Mouse (Mus musculus) WW6 (cell line): ENCODE measurements around the gene Mlh3.

Source experiments
- DNase-seq: peaks from one replicate; pipeline ENCODE4 v3.0.0-alpha.2; 2013; ENCODE audit warnings: low read depth, low spot score

Gene Mlh3

DNA sequence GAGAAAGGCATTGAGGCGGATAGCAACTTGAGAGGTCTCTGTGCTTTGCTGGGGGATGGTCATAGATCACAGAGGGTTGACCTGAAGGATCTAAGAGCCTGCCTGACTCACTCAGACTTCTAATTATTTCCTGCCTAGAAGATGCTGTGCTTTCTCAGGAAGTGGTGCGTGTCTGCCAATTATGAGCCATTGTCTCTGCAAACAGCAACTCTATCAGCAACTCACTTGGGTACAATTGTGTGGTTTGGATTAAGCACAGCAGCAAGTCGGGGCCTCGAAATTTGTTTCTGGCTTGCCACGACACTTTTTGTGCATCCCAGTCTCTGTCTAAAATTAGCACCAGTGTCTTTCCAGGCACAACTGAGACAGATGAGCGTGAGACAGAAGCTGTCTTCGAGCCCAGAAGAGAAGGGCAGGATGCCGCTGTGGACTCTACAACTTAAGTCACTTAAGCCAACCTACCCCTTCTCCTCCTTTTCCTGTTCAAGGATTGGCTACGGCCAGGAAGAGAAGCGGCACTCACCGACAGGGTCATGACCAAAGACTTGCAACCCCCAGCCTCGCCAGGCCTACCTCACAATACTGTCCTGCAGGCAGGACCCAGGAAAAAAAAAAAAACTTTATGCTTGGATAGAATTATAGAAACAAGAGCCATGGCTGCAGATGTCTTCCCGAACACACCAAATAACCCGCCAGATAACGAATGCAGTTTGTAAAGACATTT is 42.4 kb downstream of the Mlh3 start:
- DNase-seq = no peak

DNA sequence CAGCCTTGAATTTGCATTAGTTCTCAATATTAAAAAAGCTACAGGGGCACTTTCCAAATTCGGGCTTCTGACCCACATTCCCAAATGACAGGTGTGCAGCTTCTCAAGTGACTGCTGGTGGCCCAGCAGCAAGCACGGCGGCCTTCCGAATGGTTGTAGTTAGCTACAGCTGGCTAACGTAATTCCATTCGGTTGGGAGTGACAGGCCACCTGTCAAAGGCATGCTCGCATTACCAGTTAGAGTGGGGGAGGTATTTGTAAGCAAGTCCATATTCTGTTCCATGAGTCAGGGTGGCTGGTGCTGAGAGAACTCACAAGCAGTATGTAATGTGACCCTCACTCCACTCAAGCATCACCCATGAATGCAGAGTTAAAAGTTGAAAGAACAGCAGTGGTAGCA is 43.2 kb downstream of the Mlh3 start:
- no peak for DNase-seq

DNA sequence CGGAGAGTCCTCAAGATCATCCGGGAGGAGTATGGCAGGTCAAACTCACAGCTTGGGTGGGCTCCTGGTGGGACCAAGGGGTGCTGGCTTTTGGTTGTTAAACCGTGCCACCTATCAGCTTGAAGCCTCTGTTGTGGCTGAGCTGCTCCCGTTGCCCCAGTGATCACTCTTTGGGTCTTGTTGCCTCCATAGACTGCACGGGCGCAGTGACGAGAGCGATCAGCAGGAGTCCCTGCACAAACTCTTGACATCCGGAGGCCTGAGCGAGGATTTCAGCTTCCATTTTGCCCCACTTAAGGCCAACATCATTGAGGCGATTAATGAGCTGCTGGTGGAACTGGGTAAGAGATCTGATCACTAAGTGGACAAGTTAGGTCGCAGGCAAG is 50.5 kb downstream of the Mlh3 start:
- no peak for DNase-seq

DNA sequence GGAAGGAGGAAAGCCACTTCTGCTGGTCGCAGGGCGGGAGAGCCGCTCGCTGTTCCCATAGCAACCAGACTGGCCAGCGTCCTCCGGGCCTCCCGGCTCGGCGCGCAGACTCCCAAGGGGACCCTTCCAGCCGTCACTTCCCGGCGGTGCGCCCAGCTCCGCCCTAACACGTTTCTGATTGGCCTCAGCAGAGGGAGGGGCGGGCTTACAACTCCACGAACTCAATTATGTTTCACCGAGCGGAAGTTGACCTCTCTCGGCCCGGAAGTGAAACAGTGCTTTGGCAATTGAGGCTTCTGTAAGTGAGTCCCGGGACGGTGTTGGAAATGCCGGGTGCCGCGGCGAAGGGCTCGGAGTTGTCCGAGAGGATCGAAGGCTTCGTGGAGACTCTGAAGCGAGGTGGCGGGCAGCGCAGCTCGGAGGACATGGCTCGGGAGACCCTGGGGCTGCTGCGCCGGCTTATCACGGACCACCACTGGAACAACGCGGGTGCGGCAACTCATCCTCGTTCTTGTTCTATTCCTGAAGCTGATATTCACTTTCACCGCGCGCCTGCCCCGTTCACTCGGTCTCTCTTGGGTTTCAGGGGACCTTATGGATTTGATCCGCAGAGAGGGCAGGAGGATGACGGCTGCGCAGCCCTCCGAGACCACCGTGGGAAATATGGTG is 51.0 kb downstream of the Mlh3 start, which contains the start of gene Eif2b2:
Gene Eif2b2, plus strand, starts transcription at position 246 of the 669 bp plus-strand sequence.
- peak; percentile 92 for DNase-seq

DNA sequence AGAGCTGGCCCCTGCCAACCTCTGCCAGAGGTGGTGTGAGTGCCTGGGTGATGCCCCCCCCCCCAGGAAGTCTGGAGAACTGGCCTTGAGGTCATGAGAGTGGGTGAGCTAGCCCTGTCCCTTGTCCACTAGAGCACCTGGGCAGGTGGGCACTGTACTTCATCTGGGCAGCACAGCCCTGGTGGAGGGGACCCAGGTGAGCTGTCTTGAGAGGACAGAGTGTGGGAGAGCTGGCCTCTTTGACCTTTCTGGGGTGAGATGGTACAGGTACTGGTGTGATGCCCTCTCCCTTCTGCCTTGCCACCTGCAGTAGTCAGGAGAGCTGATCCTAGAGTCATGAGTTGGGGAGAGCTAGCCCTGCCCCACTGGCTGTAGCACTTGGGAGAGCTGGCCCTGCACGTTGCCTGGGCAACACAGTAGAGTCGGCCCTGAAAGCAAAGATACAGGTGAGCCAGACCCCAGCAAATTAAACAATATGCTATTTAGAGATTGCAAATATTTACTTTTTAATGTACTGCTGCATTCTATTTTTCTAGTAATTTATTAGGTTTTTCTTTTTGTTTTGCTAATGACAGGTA is 52.6 kb downstream of the Mlh3 start:
- no peak for DNase-seq

DNA sequence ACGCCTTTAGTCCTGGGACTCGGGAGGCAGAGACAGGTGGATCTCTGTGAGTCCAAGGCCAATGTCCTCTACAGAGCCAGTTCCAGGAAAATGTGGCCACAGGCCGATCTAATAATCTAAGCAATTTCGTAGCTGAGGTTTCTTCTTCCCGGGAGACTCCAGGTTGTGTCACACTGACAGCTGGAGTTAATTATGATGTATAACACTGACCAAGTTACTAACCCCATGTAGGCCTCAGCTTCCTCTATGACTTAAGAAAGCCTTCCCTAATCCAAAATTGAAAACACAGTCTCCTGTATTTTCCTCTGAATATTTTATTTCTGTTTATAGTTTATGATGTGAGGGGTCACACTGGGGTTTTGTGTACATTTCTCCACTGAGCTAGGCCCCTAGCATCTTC is 55.4 kb downstream of the Mlh3 start:
- DNase-seq = no peak

DNA sequence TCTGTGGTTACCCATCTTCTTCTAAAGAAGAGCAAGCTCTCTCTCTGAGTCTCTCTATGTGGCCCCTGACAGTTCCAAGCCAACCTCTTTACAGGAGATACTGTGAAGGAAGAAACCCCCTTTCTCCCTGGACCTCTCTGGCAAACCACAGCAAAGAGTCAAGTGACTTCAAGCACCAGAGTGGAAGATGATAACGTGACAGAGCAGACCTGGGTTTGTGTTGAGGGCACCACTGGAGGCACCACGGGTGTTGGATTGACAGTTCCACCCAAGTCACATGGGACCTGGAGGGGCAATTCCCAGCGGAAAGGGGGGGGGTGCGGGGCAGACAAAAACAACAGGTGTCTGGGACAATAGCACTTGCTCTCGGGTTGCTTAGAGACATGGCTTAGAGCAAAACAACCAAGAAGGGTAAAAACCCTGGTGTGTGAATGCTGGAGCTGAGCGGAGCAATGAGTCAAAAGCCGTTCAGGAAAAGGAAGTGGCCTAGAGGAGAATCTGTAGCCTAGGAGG is 61.7 kb downstream of the Mlh3 start:
- no peak for DNase-seq

DNA sequence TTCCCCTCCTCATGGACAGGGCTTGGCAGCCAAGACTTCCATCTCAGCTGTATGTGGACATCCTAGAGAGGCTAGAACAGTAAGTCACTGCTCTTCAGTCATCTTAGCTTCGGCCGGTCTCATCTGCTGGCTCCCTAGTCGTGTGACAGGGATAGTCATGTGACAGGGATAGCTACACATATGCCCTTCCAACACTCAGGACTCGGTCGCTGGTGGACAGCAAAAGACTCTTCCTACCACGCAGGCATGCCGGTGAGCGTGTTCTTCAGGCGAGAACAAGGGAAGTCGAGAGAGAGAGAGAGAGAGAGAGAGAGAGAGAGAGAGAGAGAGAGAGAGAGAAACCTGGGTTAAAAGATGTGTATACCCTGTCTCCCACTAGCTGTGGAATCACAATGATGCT is 65.0 kb downstream of the Mlh3 start:
- no peak for DNase-seq

DNA sequence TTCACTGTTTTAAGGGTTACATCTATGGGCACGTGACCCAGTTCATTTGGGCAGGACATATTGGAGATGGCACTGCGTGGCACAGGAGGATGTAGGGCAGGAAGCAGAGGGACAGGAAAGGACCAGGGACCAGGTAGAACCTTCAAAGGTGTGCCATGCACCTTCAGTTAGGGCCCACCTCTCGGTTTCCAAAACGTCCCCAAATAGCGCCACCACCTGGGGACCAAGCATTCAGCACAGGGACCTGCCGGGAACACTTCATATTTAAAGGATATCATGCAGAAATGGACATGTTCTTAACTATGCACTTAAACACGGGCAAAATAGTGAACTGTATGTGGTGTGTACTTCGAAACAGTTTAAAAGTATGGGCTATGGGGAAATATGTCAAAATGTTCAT is 66.3 kb downstream of the Mlh3 start:
- no peak for DNase-seq

DNA sequence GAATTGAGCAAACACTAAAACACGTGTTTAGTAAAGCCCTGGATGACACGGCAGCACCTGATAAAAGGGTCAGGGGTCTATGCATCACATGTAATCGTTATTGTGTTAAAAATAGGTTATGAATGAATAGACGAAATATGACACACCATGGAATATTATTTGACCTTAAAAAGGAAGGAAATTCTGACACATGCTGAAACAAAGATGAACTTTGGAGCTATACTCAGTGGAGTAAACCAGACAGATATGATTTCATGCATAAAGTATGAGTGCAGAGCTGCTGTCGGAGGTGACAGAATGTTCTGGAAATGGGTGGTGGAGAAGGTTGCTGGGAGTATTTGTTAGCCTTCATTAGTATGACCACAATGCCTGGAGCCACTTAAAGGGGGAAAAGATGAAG is 66.7 kb downstream of the Mlh3 start:
- DNase-seq = no peak

DNA sequence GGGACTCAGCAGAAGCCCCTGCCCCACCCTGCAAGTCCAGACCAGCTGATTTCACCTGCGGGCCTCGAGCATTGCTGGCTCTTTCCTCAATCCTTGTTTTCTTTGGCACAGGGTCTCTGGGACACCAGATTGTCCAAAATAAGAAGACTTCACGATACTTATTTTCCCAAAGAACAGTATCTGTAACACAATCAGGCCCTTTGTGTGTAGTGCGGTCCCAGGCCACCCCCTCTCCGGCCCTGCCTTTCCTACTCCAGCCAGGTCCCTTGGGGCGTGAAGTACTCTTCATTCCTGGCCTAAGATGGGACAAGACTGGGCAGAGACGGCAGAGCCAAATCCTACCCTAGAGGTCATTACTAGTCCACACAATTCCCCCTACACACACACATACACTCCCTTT is 68.2 kb downstream of the Mlh3 start:
- no peak for DNase-seq

DNA sequence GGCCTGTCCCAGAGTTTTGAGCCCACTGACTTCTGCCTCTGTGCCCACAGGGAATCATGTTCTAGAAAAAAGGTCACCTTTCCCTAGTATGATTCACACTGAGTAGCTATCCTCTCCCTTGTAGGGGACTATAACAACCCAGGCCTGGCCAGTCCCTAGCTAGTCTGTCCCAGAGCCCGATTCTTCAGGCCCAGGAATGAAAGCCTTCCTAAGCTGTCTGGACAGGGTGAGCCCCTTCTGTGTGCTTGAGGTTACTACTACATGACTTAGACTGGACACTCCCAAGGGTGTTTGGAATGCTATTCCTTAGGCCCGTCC is 68.6 kb downstream of the Mlh3 start:
- no peak for DNase-seq

DNA sequence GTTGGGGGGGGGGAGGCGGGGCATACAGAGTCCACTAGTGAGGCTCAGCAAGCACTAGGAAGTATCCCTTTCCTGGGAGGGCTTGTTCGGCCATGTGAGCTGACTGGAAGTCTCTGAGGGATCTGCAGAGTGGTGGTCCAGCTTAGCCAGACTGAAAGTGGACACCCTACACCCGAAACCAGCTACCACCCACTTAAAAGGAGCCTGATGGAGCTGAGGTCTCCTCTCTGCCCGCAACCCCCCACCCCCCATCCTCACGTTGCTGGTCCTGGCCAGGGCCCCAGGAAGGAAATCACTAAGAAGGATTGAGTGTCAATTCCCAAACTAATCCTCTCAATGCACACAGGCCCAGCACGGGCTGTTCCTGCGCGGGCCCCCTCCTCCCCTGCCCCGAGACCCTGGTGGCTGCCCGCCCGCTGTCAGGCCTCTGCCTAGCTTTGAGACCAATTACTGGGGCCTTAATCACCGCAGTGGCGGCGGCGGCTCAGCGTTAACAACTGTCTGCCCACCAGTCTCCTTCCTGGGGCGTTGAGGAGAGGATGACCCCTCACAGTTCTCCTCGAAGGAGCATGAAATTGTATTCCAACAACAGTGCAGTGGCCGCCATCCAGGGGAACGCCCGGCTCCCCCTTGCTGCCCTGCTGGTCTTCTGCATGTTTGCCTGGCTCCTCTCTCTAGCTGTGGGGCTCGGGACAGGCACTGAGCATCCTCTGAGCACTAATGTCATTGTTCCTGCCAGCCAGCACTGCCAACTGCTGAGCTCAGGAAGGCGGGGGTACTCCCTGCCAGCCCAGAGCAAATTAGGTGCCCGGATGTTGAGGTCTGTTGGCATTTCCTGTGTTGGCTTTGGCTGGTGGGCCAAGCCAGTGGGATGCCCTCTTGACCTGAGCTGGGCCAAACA is 69.2 kb downstream of the Mlh3 start:
- no peak for DNase-seq

DNA sequence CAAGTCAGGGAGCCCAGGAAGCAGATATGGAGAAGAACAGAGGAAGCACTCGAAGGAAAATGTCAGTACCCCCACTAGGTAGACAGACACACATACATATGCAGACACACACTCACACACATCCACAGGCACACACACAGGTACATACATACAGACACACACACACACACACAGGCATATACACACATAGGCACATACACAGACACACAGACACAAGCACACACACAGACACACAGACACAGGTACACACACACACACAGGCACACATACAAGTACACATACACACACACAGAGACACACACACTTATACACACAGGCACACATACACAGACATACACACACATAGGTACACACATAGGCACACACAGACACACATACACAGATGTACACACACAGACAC is 70.4 kb downstream of the Mlh3 start:
- no peak for DNase-seq

DNA sequence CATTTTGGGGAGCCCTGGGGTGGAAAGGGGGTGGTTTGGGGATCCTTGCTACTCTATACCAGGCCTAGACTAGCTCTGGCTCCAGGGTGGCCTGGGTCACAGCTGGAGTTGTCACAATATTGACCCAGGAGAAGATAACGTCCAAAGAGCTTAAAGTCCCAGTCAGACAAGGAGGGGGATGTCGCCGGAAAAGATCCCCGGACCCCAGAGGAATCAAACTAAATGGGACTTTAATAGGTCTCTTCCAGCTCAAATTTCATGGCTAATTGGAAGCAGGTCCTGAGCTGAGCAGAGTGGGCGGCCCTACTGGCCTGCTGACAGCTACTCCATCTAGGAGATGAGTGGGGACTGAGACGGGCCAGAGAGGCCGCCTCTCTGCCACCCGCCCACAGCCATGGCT is 72.5 kb downstream of the Mlh3 start:
- no peak for DNase-seq

DNA sequence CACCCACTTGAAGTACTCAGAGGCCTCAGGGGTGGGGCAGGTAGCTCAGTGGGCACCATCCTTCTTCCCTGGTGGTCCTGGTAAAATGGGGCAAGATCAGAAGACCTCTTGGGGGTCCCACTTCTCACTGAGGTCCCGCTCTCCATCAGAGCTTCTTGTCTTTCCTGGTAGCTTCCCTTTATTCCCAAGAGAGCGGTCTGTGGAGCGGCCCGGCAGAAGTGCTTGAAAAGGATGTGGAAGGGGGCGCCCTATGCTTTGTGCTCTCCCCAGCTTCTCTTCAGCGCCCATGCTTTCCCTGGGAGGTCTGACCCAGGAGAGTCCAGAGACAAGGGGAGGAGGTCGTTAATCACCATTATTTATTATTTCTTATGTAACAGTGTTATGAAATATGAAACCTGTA is 73.0 kb downstream of the Mlh3 start:
- DNase-seq = no peak

DNA sequence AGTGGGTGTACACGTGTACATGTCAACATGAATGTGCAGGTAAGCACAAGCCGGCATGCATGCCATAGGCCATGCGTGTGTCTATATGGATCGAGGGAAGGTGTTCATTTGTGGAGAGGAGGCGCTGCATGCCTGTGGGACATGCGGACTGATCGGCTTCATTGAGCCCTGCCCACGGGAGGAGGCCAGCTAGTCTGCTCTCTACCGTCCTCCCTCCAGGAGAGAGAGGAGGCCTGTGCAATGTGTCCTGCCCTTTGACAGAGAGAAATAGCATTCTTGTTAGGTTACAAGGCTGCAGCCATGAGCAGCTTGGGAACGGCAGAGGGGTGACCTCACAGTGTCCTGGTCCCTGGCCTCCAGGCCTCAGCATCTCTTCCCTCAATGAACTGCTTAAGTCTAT is 74.2 kb downstream of the Mlh3 start:
- DNase-seq = no peak

DNA sequence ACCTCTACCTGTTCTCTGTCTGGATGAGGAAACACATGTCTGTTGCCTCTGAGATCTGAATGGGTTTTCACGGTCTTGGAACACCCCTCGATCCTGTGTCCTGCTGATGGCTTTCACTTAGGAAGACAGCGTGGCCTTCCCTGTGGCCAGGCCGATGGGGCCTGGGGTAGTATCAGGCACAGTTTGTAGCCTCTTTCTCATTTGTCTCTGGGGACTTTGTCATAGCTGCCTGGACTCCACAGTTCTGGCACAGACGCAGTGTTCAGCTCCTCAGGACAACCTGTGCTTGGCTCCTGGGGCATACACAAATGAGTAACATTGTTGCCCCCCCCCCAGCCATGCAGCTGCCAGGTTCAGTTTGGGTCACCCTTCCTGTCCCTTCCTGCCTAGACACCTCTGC is 75.3 kb downstream of the Mlh3 start:
- no peak for DNase-seq

DNA sequence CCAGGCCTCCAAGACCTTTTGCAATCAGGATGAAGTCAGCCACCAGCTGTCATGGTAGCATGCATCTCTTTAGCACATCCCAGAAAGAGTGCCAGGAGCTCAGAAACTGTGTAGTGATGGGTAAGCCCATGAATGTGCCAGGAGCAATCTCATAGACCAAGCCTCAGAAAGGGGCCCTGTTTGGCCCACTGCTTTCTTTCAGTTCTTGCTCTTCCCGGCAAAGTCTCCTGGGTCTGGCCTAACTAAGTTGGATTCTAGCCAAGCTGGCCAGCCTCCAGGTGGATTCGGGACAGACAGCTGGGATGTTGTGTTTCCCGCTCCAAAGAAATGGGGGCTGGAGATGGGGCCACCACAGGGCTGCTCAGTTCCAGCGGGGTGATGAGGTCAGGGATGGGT is 75.8 kb downstream of the Mlh3 start:
- no peak for DNase-seq

DNA sequence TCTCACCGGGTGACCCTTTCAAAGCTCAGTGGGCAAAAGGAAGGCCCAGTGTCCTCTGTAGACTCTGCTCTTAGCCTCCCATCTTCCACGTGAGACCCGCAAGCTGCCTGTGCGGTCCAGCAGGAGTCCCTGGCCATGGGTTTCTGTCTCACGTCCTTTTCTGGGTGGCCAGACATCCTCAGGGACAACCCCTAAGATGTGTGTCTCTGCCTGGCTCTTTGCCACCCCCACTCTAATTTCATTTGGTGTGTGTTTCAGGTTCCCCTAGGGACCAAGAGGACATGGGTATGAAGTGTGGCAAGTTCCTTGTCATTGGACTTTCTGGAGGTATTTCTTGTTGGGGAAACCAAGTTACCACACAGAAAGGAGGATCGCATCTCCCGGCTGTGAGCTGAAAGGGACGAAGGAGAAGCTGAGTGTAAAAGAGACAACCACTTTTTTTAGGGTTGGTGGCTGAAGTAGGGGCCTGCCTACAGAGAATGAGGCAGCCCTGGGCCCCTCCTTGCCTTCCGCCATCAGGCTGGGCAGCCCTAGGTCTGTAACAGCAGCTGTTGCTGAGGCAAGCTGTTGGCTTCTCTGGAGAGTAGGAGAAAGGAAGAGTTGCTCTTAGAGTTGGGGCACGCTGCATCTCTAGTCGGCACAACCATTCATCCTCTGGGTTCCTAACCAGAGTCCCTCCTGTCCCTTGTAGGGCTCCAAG is 76.3 kb downstream of the Mlh3 start:
- no peak for DNase-seq

DNA sequence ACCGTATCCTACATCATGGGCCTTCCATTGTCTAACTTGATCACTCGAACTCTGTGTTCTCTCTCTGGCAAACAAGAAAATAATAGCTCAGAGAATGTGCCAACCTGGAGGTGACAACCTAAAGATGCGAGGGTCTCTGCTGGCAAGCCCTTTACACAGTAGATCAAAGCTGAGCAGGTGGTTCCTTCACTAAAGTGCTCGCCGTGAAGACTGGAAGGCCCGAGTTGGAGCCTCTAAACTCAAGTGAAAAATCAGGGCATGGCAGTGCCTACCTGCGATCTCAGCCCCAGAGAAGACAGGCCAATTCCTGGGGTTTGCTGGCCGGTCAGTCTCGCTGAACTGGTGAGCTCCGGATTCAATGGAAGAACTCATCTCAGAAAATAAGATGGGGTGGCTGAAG is 77.3 kb downstream of the Mlh3 start:
- no peak for DNase-seq
